Mouse (Mus musculus) hindbrain, postnatal 0 days (tissue): ENCODE results near the gene Kcnj1. TPM values are rescaled to one million over a fixed set of nuclear protein-coding genes. Genes with fewer than 3 reads are reported as not detected.

Experiments
- ATAC-seq: fragments of 200-750 bp; cut with Nextera tagmentation; 2 replicates; pipeline ENCODE4 v1.8.0; 2017; ENCODE audit warnings: mild to moderate bottlenecking, moderate TSS enrichment, moderate library complexity
- DNase-seq: peaks from one replicate; pipeline ENCODE4 v3.0.0-alpha.2; 2015; ENCODE audit warnings: low spot score
- H3K27ac ChIP-seq: fragments of 300-500 bp; sonication (generic); 2 replicates; pipeline ENCODE4 v1.5.1; 2014; ENCODE audit warnings: mild to moderate bottlenecking
- H3K27me3 ChIP-seq: fragments of 300-500 bp; sonication (generic); 2 replicates; pipeline ENCODE4 v1.6.1; 2014; ENCODE audit warnings: low read length, mixed read lengths; ENCODE audit not compliant: insufficient read depth
- H3K36me3 ChIP-seq: fragments of 300-500 bp; sonication (generic); 2 replicates; pipeline ENCODE4 v1.6.1; 2014; ENCODE audit warnings: low read length, mixed read lengths; ENCODE audit not compliant: insufficient read depth
- H3K4me1 ChIP-seq: fragments of 300-500 bp; sonication (generic); 2 replicates; pipeline ENCODE4 v1.6.1; 2014; ENCODE audit warnings: antibody characterized with exemption, low read length, mixed read lengths; ENCODE audit not compliant: insufficient read depth
- H3K4me2 ChIP-seq: fragments of 300-500 bp; sonication (generic); 2 replicates; pipeline ENCODE4 v1.6.1; 2014; ENCODE audit warnings: low read depth, mild to moderate bottlenecking, low read length, moderate library complexity, mixed read lengths
- H3K4me3 ChIP-seq: fragments of 300-500 bp; sonication (generic); 2 replicates; pipeline ENCODE4 v1.5.1; 2014; ENCODE audit warnings: low read length
- H3K9ac ChIP-seq: fragments of 300-500 bp; sonication (generic); replicated peaks from 2 replicates; pipeline ENCODE4 v1.6.1; 2014; ENCODE audit warnings: mild to moderate bottlenecking, low read length, moderate library complexity, mixed read lengths
- H3K9me3 ChIP-seq: fragments of 300-500 bp; sonication (generic); 2 replicates; pipeline ENCODE4 v1.6.1; 2016; ENCODE audit warnings: low read length, mixed read lengths
- CTCF ChIP-seq: IDR thresholded peaks from 2 replicates; pipeline ENCODE4 v1.5.1; 2016; ENCODE audit warnings: antibody characterized with exemption, control low read depth, low read depth
- WGBS: fragments of 180-500 bp; shearing (Covaris S2); extraction: QIAGEN DNeasy Blood & Tissue Kit; methylation state at CpG from one replicate; pipeline ENCODE4 v1.1.7; 2014; 5-methylcytosine and 5-hydroxymethylcytosine counted together
- polyA plus RNA-seq: library from polyadenylated mRNA; unstranded; fragments of >200 nt; fragmentation: Nextera tagmentation; extraction: Ambion mirVana; gene quantifications from 2 replicates; pipeline ENCODE4 v1.2.1, GENCODE M21; 2015
- total RNA-seq: library from RNA; depleted of rRNA; stranded (reverse); fragments of >200 nt; gene quantifications from 2 replicates; pipeline ENCODE4 v1.2.3, GENCODE M21; 2014

Gene Kcnj1
- total and polyA plus RNA-seq, 2 experiments from 2014 or later = not detected

DNA sequence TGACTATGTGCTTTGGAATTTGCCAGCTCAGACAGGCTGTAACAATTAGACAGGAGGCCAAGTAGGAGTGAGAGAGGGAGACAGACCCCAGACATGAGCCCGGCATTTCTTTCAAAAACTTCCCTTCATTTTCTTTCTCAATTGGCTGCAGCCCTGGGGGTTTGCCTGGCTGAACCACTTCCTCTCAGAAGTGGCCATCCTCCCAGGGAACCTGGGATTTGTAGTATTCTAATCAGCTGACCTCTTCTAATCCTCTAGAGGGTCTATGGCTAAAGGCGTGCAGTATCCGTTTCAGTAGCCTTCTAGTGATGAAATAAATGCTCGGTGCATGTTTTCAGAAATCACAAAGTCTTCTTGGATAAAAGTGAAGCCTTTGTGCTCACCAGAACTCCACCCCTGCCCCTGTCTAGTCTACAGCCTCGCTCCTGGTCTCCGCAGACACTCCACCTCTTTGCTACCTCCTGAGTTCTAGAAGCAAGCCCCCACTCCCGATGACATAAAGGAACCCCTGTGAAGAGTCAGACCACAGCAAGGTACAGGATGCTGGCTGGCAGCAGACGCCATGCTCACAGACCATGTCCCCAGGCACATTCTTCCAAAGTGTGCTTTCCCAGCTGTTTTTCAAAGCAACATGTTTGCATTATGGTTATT is 45.3 kb downstream of the Kcnj1 start:
- no peak overlapping the region for H3K9ac ChIP-seq
- no peak for ATAC-seq
- H3K9me3 ChIP-seq = no peaks in the 10 kb centered on the region
- no peak for DNase-seq
- no peak overlapping the region for H3K4me2 ChIP-seq
- WGBS = 45% methylated on average over 8 of the region's 8 CpGs
- no peaks in the 10 kb centered on the region for H3K27me3 ChIP-seq
- no peak for TF ChIP-seq CTCF
- H3K27ac ChIP-seq = no peak overlapping the region
- H3K4me1 ChIP-seq = no peaks in the 10 kb centered on the region
- H3K36me3 ChIP-seq = no peaks in the 10 kb centered on the region
- no peak overlapping the region for H3K4me3 ChIP-seq

DNA sequence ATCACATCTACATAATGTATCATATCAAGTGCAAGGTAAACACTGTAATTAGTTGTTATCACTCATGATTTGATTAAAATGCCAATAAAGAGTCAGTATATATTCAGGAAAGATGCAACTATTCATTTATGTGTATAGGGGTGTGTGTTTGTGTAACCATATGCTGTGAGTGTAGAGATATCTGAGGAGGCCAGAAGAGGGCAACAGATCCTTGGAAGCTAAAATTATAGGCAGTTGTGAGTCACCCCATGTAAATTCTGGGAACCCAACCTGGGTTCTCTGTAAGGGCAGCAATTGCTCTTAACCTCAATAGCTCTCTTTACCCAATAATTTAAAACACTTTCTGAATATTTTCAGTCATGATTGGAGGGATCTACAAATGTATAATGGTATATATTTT is 48.4 kb downstream of the Kcnj1 start:
- ATAC-seq (no peak), DNase-seq (no peak)

DNA sequence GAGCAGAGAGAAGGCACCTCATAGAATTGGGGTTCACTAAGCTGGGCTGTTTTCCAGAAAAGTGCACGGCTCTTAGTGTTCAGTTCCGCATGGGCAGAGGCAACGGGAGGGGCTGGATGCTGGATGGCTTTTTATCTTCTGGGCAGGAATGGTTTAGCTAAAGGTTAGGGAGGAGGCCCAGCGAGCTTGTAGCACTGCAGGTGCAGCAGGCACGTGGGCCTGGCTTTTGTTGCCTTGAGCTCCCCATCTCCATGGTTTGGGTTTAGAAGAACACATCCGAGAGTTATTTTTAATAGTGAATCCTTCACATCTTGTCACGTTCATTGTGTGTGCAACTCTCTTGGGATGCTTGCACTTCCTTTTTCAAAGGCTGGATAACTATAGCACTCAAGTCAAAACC is 53.0 kb downstream of the Kcnj1 start:
- no peak overlapping the region for H3K9ac ChIP-seq
- no peaks in the 10 kb centered on the region for H3K27me3 ChIP-seq
- H3K4me3 ChIP-seq = no peak overlapping the region
- H3K9me3 ChIP-seq = no peaks in the 10 kb centered on the region
- H3K27ac ChIP-seq = no peak overlapping the region
- H3K4me2 ChIP-seq = no peak overlapping the region
- H3K36me3 ChIP-seq = no peaks in the 10 kb centered on the region
- no peaks in the 10 kb centered on the region for H3K4me1 ChIP-seq
- DNase-seq = no peak
- 80% methylated on average over 7 of the region's 7 CpGs for WGBS
- no peak for TF ChIP-seq CTCF
- no peak for ATAC-seq

More for the DNA sequence above, 48.4 kb downstream of the Kcnj1 start:
- Histone ChIP-seq H3K9ac (no peak overlapping the region), H3K9me3 (no peaks in the 10 kb centered on the region), H3K27ac (no peak overlapping the region), H3K36me3 (no peaks in the 10 kb centered on the region), H3K4me1 (no peaks in the 10 kb centered on the region), H3K4me3 (no peak overlapping the region), H3K4me2 (no peak overlapping the region), H3K27me3 (no peaks in the 10 kb centered on the region)
- no peak for TF ChIP-seq CTCF

DNA sequence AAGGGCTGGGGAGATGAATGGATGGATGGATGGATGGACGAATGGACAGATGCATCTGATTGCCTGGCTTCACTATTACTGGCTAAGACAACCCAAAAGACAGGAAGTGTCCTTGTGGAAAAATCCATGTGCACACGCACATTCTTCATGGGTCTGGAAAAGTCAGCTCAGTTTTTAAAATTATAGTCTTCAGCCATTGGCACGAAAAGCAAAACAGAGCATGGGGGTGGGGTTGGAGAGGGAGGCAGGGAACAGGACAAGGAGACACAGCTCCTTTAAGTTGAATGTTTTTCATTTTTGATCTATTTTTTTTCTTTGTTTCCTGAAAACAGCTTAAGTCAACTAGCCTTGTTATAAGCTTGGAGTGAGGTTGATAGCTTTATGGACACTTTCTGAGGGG is 58.8 kb downstream of the Kcnj1 start:
- no peak overlapping the region for H3K9ac ChIP-seq

DNA sequence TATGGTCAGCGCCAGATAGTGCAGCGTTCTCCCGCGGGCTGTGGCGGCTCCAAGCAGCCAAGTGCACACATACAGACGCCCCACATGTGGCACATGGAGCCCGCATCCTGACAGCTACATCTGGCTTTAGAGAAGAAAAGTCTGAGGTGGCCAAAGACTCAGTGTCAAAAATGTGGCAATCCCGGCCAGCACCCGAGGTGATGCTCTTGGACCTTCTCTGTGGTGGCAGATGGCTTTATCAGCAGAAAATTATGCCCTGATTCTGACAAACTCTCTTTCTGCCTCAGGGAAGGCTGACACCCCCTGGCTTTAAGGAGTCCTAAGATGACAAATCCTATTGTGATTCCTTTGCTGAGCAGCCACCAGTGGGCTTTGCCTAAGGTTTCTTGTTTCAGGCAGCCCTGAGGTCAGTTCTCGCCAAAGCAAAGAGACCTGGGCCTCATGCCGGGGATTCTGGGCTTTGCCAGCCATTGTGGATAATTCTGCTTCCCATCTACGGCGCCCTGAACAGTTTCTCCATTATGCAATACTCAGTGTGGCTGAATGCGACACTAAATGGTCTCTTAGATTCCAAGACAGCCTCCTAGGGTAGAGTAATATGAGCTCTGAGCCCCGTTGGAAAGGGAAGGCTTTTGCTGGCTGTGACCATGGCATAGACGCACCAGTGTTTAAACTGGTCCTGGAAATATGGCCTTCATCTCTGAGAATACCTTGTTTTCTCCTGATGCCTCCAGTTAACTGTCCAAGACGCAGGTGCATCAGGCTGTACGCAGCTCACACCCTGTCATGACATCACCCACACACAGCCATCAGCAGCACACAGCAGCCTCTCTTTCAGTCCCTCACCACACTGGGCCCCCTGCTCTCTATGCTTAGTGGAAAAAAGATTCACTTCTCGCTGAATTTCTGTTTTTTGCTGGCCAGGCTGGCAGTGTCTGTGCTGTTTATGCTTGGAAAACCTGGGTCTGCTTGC is 62.2 kb downstream of the Kcnj1 start:
- ATAC-seq (peak; percentile 40; the same call in 1 of the 2 replicates), DNase-seq (peak; percentile 5)
- WGBS = 61% methylated on average over 19 of the region's 19 CpGs

More for the DNA sequence above, 58.8 kb downstream of the Kcnj1 start:
- no peaks in the 10 kb centered on the region for H3K9me3 ChIP-seq
- DNase-seq = no peak
- no peak overlapping the region for H3K4me3 ChIP-seq
- ATAC-seq = no peak
- no peak for TF ChIP-seq CTCF
- H3K4me1 ChIP-seq = no peaks in the 10 kb centered on the region
- WGBS = 89% methylated on average over 3 of the region's 3 CpGs
- no peaks in the 10 kb centered on the region for H3K27me3 ChIP-seq
- H3K4me2 ChIP-seq = no peak overlapping the region
- no peak overlapping the region for H3K27ac ChIP-seq
- no peaks in the 10 kb centered on the region for H3K36me3 ChIP-seq

DNA sequence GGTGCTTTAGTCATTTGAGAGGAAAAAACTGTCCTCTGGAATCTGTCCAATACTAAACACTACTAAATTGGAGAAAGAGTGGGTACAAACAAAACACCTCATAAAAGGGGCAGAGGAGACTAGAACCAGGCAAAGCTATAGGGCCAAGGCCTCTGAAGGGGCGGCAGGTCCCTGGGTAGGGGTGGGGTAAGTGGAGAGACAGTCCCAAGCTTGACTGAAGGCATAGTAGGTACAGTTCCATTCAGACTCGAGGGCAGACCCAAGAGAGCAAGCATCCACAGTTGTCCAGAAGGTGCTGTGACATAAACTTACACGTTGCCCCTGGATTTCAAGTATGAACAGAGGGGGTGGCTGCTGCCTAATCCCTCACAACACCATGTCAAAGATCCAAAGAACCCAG is 70.8 kb downstream of the Kcnj1 start:
- H3K4me3 ChIP-seq = no peak overlapping the region
- no peaks in the 10 kb centered on the region for H3K9me3 ChIP-seq
- no peak for TF ChIP-seq CTCF
- no peaks in the 10 kb centered on the region for H3K4me1 ChIP-seq
- DNase-seq = no peak
- no peak overlapping the region for H3K9ac ChIP-seq
- no peak overlapping the region for H3K4me2 ChIP-seq
- no peaks in the 10 kb centered on the region for H3K36me3 ChIP-seq
- H3K27ac ChIP-seq = no peak overlapping the region
- no peak for ATAC-seq
- 63% methylated on average over 3 of the region's 3 CpGs for WGBS
- H3K27me3 ChIP-seq = no peaks in the 10 kb centered on the region

More for the DNA sequence above, 62.2 kb downstream of the Kcnj1 start:
- no peaks in the 10 kb centered on the region for H3K9me3 ChIP-seq
- no peak overlapping the region for H3K27ac ChIP-seq
- no peak overlapping the region for H3K9ac ChIP-seq
- H3K27me3 ChIP-seq = no peaks in the 10 kb centered on the region
- no peaks in the 10 kb centered on the region for H3K4me1 ChIP-seq
- H3K36me3 ChIP-seq = no peaks in the 10 kb centered on the region
- no peak overlapping the region for H3K4me2 ChIP-seq
- H3K4me3 ChIP-seq = no peak overlapping the region
- no peak for TF ChIP-seq CTCF
